Mouse (Mus musculus): ENCODE results near the gene Slc25a43. TPM values are rescaled to one million over a fixed set of nuclear protein-coding genes. Genes with fewer than 3 reads are reported as not detected.
A peak's percentile ranks its signal among the peaks of the same experiment; 100 is the strongest.

Slc25a43 gene
- total RNA-seq, 2 experiments from 2014 or later = not detected

- DNase-seq (ENCODE audit: low spot score) = peak; percentile 43
Observed at GRCm38 (mm10) chrX:36823932-36824711, 80.7 kb downstream of the Slc25a43 start.

GRCm38 (mm10) chrX:36825032-36825431 lies 81.6 kb downstream of the Slc25a43 start:
- no peak for DNase-seq (ENCODE audit: low spot score)

Other genes starting within 250 kb of the Slc25a43 start
- gene Pgrmc1, start 145.5 kb upstream of the Slc25a43 start, total RNA-seq (2021) = 10 to 100 TPM in 1 of 2 experiments, 1 to 10 TPM in 1; 7.3 to 10.6 TPM
- 1 to 10 TPM; 1.8 to 1.9 TPM for gene Akap17b, start 98.3 kb upstream of the Slc25a43 start, total RNA-seq (2021)
- gene Slc25a5, start 52.0 kb downstream of the Slc25a43 start, total RNA-seq (2021) = 10 to 100 TPM; 58.6 to 65.0 TPM
- gene Ube2a, start 130.2 kb downstream of the Slc25a43 start, total RNA-seq (2021) = 10 to 100 TPM; 39.5 to 42.1 TPM
- 10 to 100 TPM; 10.3 to 10.7 TPM for gene C330007P06Rik, start 130.5 kb downstream of the Slc25a43 start, total RNA-seq (2021)
- gene Nkrf, start 159.2 kb downstream of the Slc25a43 start, total RNA-seq (2021) = 1 to 10 TPM; 2.9 to 3.1 TPM
- 1 to 10 TPM; 1.2 to 1.4 TPM for gene Sept6, start 248.1 kb downstream of the Slc25a43 start, total RNA-seq (2021)

Measured in gastrocnemius, adult 18-20 months (tissue).